Mouse (Mus musculus) monocyte, adult 2 months (primary cell): ENCODE measurements around the gene Adcy2.

ENCODE experiments used
- DNase-seq, 2 experiments: peaks; one replicate each; pipeline ENCODE4 v3.0.0; 2022; ENCODE audit warnings: low spot score in 2 of 2, low read depth in 1 of 2

Adcy2 gene

GRCm38 (mm10) chr13:68680429-68680828 is 318.9 kb downstream of the Adcy2 start:
- DNase-seq, result no peak

- DNase-seq, result no peak
Measured at GRCm38 (mm10) chr13:68642786-68643185, 356.6 kb downstream of the Adcy2 start.

GRCm38 (mm10) chr13:68627041-68627440 is 372.3 kb downstream of the Adcy2 start:
- no peak for DNase-seq

GRCm38 (mm10) chr13:68622792-68623191 is 376.5 kb downstream of the Adcy2 start:
- no peak for DNase-seq

GRCm38 (mm10) chr13:68607652-68608405 is 391.5 kb downstream of the Adcy2 start:
- no peak for DNase-seq

- DNase-seq, result no peak
Measured at GRCm38 (mm10) chr13:68605689-68606126, 393.6 kb downstream of the Adcy2 start.

- DNase-seq, result no peak
Measured at GRCm38 (mm10) chr13:68603085-68603484, 396.3 kb downstream of the Adcy2 start.

- no peak for DNase-seq
Measured at GRCm38 (mm10) chr13:68601184-68601583, 398.2 kb downstream of the Adcy2 start.

- DNase-seq, result no peak
Measured at GRCm38 (mm10) chr13:68598953-68599352, 400.4 kb downstream of the Adcy2 start.

- DNase-seq, result no peak
Measured at GRCm38 (mm10) chr13:68597667-68598066, 401.7 kb downstream of the Adcy2 start.

GRCm38 (mm10) chr13:68597199-68597598 is 402.1 kb downstream of the Adcy2 start, which contains the start of gene 1700001L19Rik:
1700001L19Rik (plus strand) TSS chr13:68597421.
- DNase-seq, result no peak

GRCm38 (mm10) chr13:68593797-68594196 is 405.5 kb downstream of the Adcy2 start:
- DNase-seq, result no peak

GRCm38 (mm10) chr13:68588352-68588751 is 411.0 kb downstream of the Adcy2 start:
- no peak for DNase-seq

- DNase-seq, result no peak
Measured at GRCm38 (mm10) chr13:68585441-68585840, 413.9 kb downstream of the Adcy2 start.

- no peak for DNase-seq
Measured at GRCm38 (mm10) chr13:68583961-68584360, 415.4 kb downstream of the Adcy2 start.

GRCm38 (mm10) chr13:68582517-68582780 is 416.9 kb downstream of the Adcy2 start:
- no peak for DNase-seq

GRCm38 (mm10) chr13:68581747-68582516 is 417.4 kb downstream of the Adcy2 start, which contains the start of the genes Mtrr and Fastkd3:
Mtrr (minus strand) TSS chr13:68582149.
Fastkd3 (plus strand) TSS chr13:68582234.
- DNase-seq, result peak; percentile 77 to 83

- no peak for DNase-seq
Measured at GRCm38 (mm10) chr13:68581086-68581740, 418.1 kb downstream of the Adcy2 start.

- no peak for DNase-seq
Measured at GRCm38 (mm10) chr13:68577945-68578344, 421.4 kb downstream of the Adcy2 start.

- DNase-seq, result no peak
Measured at GRCm38 (mm10) chr13:68574398-68574797, 424.9 kb downstream of the Adcy2 start.

GRCm38 (mm10) chr13:68572966-68573913 is 426.1 kb downstream of the Adcy2 start:
- no peak for DNase-seq
